Mouse (Mus musculus) C2C12 (cell line): ENCODE data around the gene Timm13.

Source experiments
- CEBPB ChIP-seq: IDR thresholded peaks from one replicate; pipeline ENCODE4 v1.6.1; 2011; ENCODE audit warnings: low read depth, mild to moderate bottlenecking, control low read depth, moderate library complexity
- CTCF ChIP-seq: IDR thresholded peaks from one replicate; pipeline ENCODE4 v1.5.1; 2011; ENCODE audit not compliant: control insufficient read depth, insufficient read depth, insufficient read length
- FOSL1 ChIP-seq: IDR thresholded peaks from one replicate; pipeline ENCODE4 v1.8.0; 2011; ENCODE audit warnings: mild to moderate bottlenecking, low read length; ENCODE audit not compliant: poor library complexity, insufficient read depth, severe bottlenecking
- MAX ChIP-seq: IDR thresholded peaks from one replicate; pipeline ENCODE4 v1.6.1; 2011; ENCODE audit warnings: mild to moderate bottlenecking, control low read depth
- MYOD1 ChIP-seq: IDR thresholded peaks from one replicate; pipeline ENCODE4 v1.6.1; 2011; ENCODE audit warnings: low read depth; ENCODE audit not compliant: control insufficient read depth, insufficient read length
- MYOG ChIP-seq: IDR thresholded peaks from one replicate; pipeline ENCODE4 v1.6.1; 2011; ENCODE audit not compliant: control insufficient read depth, insufficient read length; ENCODE audit errors: extremely low read depth
- USF1 ChIP-seq: IDR thresholded peaks from one replicate; pipeline ENCODE4 v1.6.1; 2011; ENCODE audit warnings: low read depth, mild to moderate bottlenecking, control low read depth, moderate library complexity

DNA sequence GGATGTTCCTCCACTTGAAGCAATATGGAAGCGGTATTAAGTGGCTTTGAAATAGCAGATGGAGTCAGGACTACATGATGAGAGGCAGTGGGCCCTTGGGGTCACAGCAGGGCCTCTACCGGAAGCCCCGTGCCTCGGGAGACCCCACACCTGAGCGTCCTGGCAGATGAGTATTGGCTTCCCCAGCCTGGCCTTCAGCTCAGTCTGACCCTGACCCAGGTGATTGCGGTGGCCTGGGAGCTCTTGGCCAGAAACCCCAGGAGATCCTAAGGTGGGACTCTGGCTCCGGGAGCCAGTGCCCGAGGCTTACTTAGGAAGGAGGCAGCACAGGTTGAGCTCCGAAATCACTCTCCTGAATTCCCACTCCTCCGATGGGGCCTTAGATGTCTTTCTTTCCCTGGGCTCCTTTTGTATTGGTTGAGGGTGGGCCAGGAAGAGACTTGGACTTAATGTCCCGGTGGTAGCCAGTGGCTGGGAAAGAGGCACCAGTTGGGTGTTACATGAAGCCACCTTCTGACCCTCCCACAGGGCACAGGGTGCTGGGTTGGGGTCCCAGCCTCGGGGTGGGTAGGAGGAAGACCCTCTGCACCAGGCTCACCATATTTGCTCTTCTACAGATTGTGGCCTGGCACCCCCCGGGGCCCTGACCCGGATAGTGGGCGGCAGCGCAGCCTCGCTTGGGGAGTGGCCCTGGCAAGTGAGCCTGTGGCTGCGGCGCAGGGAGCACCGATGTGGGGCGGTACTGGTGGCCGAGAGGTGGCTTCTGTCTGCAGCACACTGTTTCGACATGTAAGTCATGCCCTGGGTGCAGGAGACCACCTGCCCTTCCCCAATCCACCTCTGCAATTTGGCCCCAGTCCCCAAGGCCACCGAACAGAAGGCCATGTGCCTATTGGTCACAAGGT lies 3.9 kb downstream of the Timm13 start:
- TF ChIP-seq CTCF (no peak), USF1 (no peak), MYOG (no peak), CEBPB (no peak), MAX (no peak), FOSL1 (no peak), MYOD1 (no peak)
